Mouse (Mus musculus): ENCODE data around the gene Thoc6. TPM values are rescaled to one million over a fixed set of nuclear protein-coding genes. Genes with fewer than 3 reads are reported as not detected.

The Thoc6 gene
- total and polyA plus RNA-seq, 3 experiments: 9.6 to 15.3 (median 9.7) TPM

GRCm38 (mm10) chr17:23682092-23682491 is 8.4 kb upstream of the Thoc6 start:
- Histone ChIP-seq H3K79me2 (replicated peaks; ENCODE audit: control insufficient read depth, insufficient read depth, low read length) (no peaks in the 10 kb centered on the region), H3K4me3 (no peak overlapping the region), H3K36me3 (ENCODE audit: control insufficient read depth, insufficient read depth, low read length) (no peaks in the 10 kb centered on the region), H3K27me3 (ENCODE audit: control insufficient read depth, insufficient read depth, low read length) (peaks cover 9% of the 10 kb centered on the region), H3K27ac (no peak overlapping the region), H3K9ac (ENCODE audit: low read depth, low read length) (no peak overlapping the region), H3K4me1 (ENCODE audit: control insufficient read depth, insufficient read depth, low read length) (no peaks in the 10 kb centered on the region)
- TF ChIP-seq CTCF (IDR thresholded peaks at IDR 0.05): no peak
- no peak for TF ChIP-seq POLR2A (IDR thresholded peaks at IDR 0.05; ENCODE audit: insufficient read depth, low read depth, low read length)
- WGBS: 50% methylated on average over 4 of the region's 4 CpGs
- DNase-seq: no peak
- intact Hi-C loops (cut with DNase I): no loop called here

DNA sequence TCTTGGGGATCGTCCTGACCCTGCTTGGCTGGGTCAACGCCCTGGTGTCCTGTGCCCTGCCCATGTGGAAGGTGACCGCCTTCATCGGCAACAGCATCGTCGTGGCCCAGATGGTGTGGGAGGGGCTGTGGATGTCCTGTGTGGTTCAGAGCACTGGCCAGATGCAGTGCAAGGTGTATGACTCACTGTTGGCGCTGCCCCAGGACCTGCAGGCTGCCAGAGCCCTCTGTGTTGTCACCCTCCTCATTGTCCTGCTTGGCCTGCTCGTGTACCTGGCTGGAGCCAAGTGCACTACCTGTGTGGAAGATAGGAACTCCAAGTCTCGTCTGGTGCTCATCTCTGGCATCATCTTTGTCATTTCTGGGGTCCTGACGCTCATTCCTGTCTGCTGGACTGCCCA is 7.4 kb upstream of the Thoc6 start:
- no peak overlapping the region for H3K9ac ChIP-seq (ENCODE audit: low read depth, low read length)
- no peaks in the 10 kb centered on the region for H3K36me3 ChIP-seq (ENCODE audit: control insufficient read depth, insufficient read depth, low read length)
- H3K4me1 ChIP-seq (ENCODE audit: control insufficient read depth, insufficient read depth, low read length): no peaks in the 10 kb centered on the region
- H3K27me3 ChIP-seq (ENCODE audit: control insufficient read depth, insufficient read depth, low read length): peaks cover 9% of the 10 kb centered on the region
- DNase-seq: peak in 1 of 2 experiments; percentile 20
- intact Hi-C loops (cut with DNase I): no loop called here
- H3K4me3 ChIP-seq: no peak overlapping the region
- H3K79me2 ChIP-seq (replicated peaks; ENCODE audit: control insufficient read depth, insufficient read depth, low read length): no peaks in the 10 kb centered on the region
- no peak overlapping the region for H3K27ac ChIP-seq
- TF ChIP-seq CTCF (IDR thresholded peaks at IDR 0.05) (no peak), POLR2A (IDR thresholded peaks at IDR 0.05; ENCODE audit: insufficient read depth, low read depth, low read length) (no peak), EP300 (IDR thresholded peaks at IDR 0.05; ENCODE audit: insufficient read depth, low read depth, low read length) (no peak)
- 42% methylated on average over 10 of the region's 10 CpGs for WGBS

DNA sequence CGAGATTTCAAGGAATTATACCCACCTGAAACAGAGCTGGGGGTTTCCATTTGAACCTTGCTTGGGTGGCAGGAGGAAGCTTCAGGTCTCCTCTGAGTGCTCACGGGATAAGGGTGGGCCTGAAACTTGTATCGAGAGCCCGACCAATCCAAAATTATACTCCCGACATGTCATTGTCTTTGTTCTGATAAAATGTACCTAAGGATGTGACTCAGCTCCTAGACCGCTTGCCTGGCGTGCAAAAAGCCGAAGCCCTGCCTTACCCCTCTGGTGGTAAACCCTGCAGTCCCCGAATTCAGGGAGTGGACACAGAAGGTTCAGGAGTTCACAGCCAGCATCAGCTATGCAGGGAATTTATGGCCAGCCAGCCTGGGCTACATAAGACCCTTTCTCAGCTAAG is 6.7 kb upstream of the Thoc6 start:
- H3K4me3 ChIP-seq: no peak overlapping the region
- peaks cover 2% of the 10 kb centered on the region; the same call in 1 of the 2 replicates for H3K4me1 ChIP-seq (ENCODE audit: control insufficient read depth, insufficient read depth, low read length)
- no peak overlapping the region for H3K27ac ChIP-seq
- H3K9ac ChIP-seq (ENCODE audit: low read depth, low read length): no peak overlapping the region
- TF ChIP-seq CTCF (IDR thresholded peaks at IDR 0.05) (no peak), POLR2A (IDR thresholded peaks at IDR 0.05; ENCODE audit: insufficient read depth, low read depth, low read length) (no peak), EP300 (IDR thresholded peaks at IDR 0.05; ENCODE audit: insufficient read depth, low read depth, low read length) (no peak)
- intact Hi-C loops (cut with DNase I): no loop called here
- 57% methylated on average over 9 of the region's 9 CpGs for WGBS
- no peak for DNase-seq
- no peaks in the 10 kb centered on the region for H3K79me2 ChIP-seq (replicated peaks; ENCODE audit: control insufficient read depth, insufficient read depth, low read length)
- H3K27me3 ChIP-seq (ENCODE audit: control insufficient read depth, insufficient read depth, low read length): peaks cover 9% of the 10 kb centered on the region
- H3K36me3 ChIP-seq (ENCODE audit: control insufficient read depth, insufficient read depth, low read length): no peaks in the 10 kb centered on the region

DNA sequence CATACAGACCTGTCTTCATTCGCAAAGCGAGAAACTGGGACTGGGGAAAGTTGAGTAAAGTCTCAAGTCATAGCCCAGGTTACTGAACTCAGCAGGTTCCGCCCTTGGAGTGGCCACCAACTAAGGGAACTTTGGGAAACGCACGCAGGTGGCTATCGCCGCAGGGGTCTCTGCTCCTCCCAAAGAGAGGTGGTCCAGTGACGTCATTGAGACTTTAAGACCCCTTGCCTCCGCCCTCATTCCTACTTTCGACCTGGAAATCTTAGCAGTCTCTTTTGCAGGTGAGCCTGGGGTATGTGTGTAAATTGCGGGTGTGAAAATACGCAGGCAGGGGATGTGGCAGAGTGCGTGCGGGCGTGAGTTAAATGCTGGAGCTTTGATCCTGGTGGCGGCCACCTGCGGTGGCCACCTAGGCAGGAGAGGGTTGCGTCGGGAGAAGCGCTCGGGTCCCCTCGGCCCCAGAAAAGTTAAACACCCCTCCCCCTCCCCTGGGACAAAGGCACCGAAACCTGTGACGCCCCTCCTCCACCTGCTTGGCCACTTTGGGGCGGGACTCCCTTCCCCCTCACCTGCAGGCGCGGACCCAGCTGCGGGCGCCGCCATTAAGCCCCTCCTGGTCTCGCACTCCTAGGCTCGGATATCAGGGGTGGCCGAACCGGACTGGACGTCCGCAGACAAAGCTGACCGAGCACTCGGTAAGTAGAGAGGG is 5.6 kb upstream of the Thoc6 start, which contains the start of gene Cldn6:
Gene Cldn6 (plus strand): TSS at position 123 of the 709 bp plus-strand sequence.
- no peak within 1 kb of the TSS for H3K27ac ChIP-seq
- H3K9ac ChIP-seq (ENCODE audit: low read depth, low read length): no peak within 1 kb of the TSS
- no peak within 1 kb of the TSS for H3K4me3 ChIP-seq
- WGBS: 8% methylated on average over 38 of the region's 38 CpGs
- peaks cover 2% of the 10 kb centered on the region; the same call in 1 of the 2 replicates for H3K4me1 ChIP-seq (ENCODE audit: control insufficient read depth, insufficient read depth, low read length)
- peaks cover 9% of the 10 kb centered on the region for H3K27me3 ChIP-seq (ENCODE audit: control insufficient read depth, insufficient read depth, low read length)
- no peak for TF ChIP-seq POLR2A (IDR thresholded peaks at IDR 0.05; ENCODE audit: insufficient read depth, low read depth, low read length)
- TF ChIP-seq CTCF (IDR thresholded peaks at IDR 0.05): no peak
- no peak for TF ChIP-seq EP300 (IDR thresholded peaks at IDR 0.05; ENCODE audit: insufficient read depth, low read depth, low read length)
- DNase-seq: peak in 1 of 2 experiments; percentile 15
- no peaks in the 10 kb centered on the region for H3K36me3 ChIP-seq (ENCODE audit: control insufficient read depth, insufficient read depth, low read length)
- no peaks in the 10 kb centered on the region for H3K79me2 ChIP-seq (replicated peaks; ENCODE audit: control insufficient read depth, insufficient read depth, low read length)
- intact Hi-C loops (cut with DNase I): no loop called here

- Histone ChIP-seq H3K9ac (ENCODE audit: low read depth, low read length) (peak within 1 kb of the TSS; percentile 69), H3K27me3 (ENCODE audit: control insufficient read depth, insufficient read depth, low read length) (peaks cover 6% of the 10 kb centered on the region), H3K27ac (peak within 1 kb of the TSS; percentile 93), H3K4me1 (ENCODE audit: control insufficient read depth, insufficient read depth, low read length) (peaks cover 2% of the 10 kb centered on the region), H3K79me2 (replicated peaks; ENCODE audit: control insufficient read depth, insufficient read depth, low read length) (no peaks in the 10 kb centered on the region), H3K36me3 (ENCODE audit: control insufficient read depth, insufficient read depth, low read length) (no peaks in the 10 kb centered on the region), H3K4me3 (peak within 1 kb of the TSS; percentile 67)
- intact Hi-C loops (cut with DNase I): no loop called here
- peak; percentile 93 for DNase-seq
- WGBS: under 1% methylated on average over 34 of the region's 34 CpGs
- peak; percentile 70; the same call in 1 of the 2 replicates for TF ChIP-seq EP300 (IDR thresholded peaks at IDR 0.05; ENCODE audit: insufficient read depth, low read depth, low read length)
- TF ChIP-seq POLR2A (IDR thresholded peaks at IDR 0.05; ENCODE audit: insufficient read depth, low read depth, low read length): peak; percentile 97
- TF ChIP-seq CTCF (IDR thresholded peaks at IDR 0.05): no peak
These were observed 3.6 kb upstream of the Thoc6 start, which contains the start of gene Tnfrsf12a for GRCm38 (mm10) chr17:23677236-23677679. Gene Tnfrsf12a (minus strand): TSS chr17:23677468.

DNA sequence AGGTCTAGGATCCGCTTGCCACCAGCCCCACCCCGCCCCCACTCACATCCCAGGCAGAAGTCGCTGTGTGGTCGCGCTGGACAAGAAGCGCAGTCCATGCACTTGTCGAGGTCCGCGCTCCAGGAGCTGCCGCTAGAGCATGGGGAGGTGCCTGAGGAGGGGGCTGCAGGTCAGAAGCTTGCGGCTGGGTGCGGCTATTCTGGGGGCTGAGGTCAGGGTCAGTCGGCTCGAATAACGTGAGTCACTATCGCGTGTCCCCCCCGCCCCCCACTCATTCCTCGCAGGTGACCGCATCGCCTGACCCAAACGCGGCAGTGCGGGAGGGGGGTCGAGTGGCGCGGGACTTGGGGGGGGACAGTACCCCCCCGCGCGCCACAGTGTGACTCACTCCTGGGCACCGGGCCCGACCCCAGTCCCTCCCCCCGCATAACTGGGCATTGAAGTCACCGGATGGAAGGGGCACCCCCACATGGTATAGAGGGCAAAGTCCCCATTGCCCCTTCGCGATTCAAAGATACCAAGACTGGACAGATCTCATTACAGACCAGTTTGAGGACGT is 2.9 kb upstream of the Thoc6 start:
- no peaks in the 10 kb centered on the region for H3K79me2 ChIP-seq (replicated peaks; ENCODE audit: control insufficient read depth, insufficient read depth, low read length)
- peak overlapping the region; percentile 93 for H3K27ac ChIP-seq
- no peak for TF ChIP-seq POLR2A (IDR thresholded peaks at IDR 0.05; ENCODE audit: insufficient read depth, low read depth, low read length)
- 0 out of 2 replicates have a peak, but pooled peaks have one; percentile 5 for TF ChIP-seq EP300 (IDR thresholded peaks at IDR 0.05; ENCODE audit: insufficient read depth, low read depth, low read length)
- DNase-seq: peak; percentile 75 to 79
- H3K36me3 ChIP-seq (ENCODE audit: control insufficient read depth, insufficient read depth, low read length): no peaks in the 10 kb centered on the region
- H3K27me3 ChIP-seq (ENCODE audit: control insufficient read depth, insufficient read depth, low read length): peaks cover 6% of the 10 kb centered on the region
- peak overlapping the region; percentile 67 for H3K4me3 ChIP-seq
- H3K9ac ChIP-seq (ENCODE audit: low read depth, low read length): peak overlapping the region; percentile 69
- H3K4me1 ChIP-seq (ENCODE audit: control insufficient read depth, insufficient read depth, low read length): peaks cover 2% of the 10 kb centered on the region
- under 1% methylated on average over 37 of the region's 37 CpGs for WGBS
- intact Hi-C loops (cut with DNase I): no loop called here

Measured in heart, adult 2 months (tissue).